Mouse (Mus musculus) kidney, postnatal 0 days (tissue): ENCODE data around the gene Arrdc3. TPM values are rescaled to one million over a fixed set of nuclear protein-coding genes. Genes with fewer than 3 reads are reported as not detected.

ENCODE experiments used
- ATAC-seq: fragments of 200-750 bp; cut with Nextera tagmentation; replicated peaks from 2 replicates; pipeline ENCODE4 v1.8.0; 2017; ENCODE audit warnings: low read depth, moderate number of reproducible peaks, moderate TSS enrichment, moderate library complexity; ENCODE audit not compliant: low FRiP score
- DNase-seq: peaks from one replicate; pipeline ENCODE4 v3.0.0-alpha.2; 2016; ENCODE audit warnings: low spot score
- H3K27ac ChIP-seq: fragments of 300-500 bp; sonication (generic); 2 replicates; pipeline ENCODE4 v1.5.1; 2014; ENCODE audit warnings: mild to moderate bottlenecking
- H3K27me3 ChIP-seq: fragments of 300-500 bp; sonication (generic); 2 replicates; pipeline ENCODE4 v1.6.1; 2014; ENCODE audit warnings: low read length, mixed read lengths; ENCODE audit not compliant: insufficient read depth
- H3K36me3 ChIP-seq: fragments of 300-500 bp; sonication (generic); 2 replicates; pipeline ENCODE4 v1.6.1; 2014; ENCODE audit warnings: low read length, mixed read lengths; ENCODE audit not compliant: insufficient read depth
- H3K4me1 ChIP-seq: fragments of 300-500 bp; sonication (generic); replicated peaks from 2 replicates; pipeline ENCODE4 v1.6.1; 2014; ENCODE audit warnings: antibody characterized with exemption, low read length, mixed read lengths; ENCODE audit not compliant: insufficient read depth
- H3K4me2 ChIP-seq: fragments of 300-500 bp; sonication (generic); 2 replicates; pipeline ENCODE4 v1.6.1; 2014; ENCODE audit warnings: mild to moderate bottlenecking, low read length, moderate library complexity, mixed read lengths
- H3K4me3 ChIP-seq: fragments of 300-500 bp; sonication (generic); replicated peaks from 2 replicates; pipeline ENCODE4 v1.5.1; 2014; ENCODE audit warnings: low read depth, low read length
- H3K9ac ChIP-seq: fragments of 300-500 bp; sonication (generic); 2 replicates; pipeline ENCODE4 v1.6.1; 2014; ENCODE audit warnings: low read depth, low read length
- H3K9me3 ChIP-seq: fragments of 300-500 bp; sonication (generic); replicated peaks from 2 replicates; pipeline ENCODE4 v1.6.1; 2016; ENCODE audit warnings: low read length, inconsistent platforms, mixed read lengths
- CTCF ChIP-seq: IDR thresholded peaks from 2 replicates; pipeline ENCODE4 v1.5.1; 2016; ENCODE audit warnings: antibody characterized with exemption, low read depth, mild to moderate bottlenecking, moderate library complexity
- WGBS: fragments of 180-500 bp; shearing (Covaris S2); extraction: QIAGEN DNeasy Blood & Tissue Kit; methylation state at CpG from one replicate; pipeline ENCODE4 v1.1.7; 2014; 5-methylcytosine and 5-hydroxymethylcytosine counted together
- polyA plus RNA-seq: library from polyadenylated mRNA; unstranded; fragments of >200 nt; fragmentation: Nextera tagmentation; extraction: Ambion mirVana; gene quantifications from 2 replicates; pipeline ENCODE4 v1.2.1, GENCODE M21; 2015

The Arrdc3 gene
- polyA plus RNA-seq, 1 experiment from 2014 or later = 58.1 TPM

DNA sequence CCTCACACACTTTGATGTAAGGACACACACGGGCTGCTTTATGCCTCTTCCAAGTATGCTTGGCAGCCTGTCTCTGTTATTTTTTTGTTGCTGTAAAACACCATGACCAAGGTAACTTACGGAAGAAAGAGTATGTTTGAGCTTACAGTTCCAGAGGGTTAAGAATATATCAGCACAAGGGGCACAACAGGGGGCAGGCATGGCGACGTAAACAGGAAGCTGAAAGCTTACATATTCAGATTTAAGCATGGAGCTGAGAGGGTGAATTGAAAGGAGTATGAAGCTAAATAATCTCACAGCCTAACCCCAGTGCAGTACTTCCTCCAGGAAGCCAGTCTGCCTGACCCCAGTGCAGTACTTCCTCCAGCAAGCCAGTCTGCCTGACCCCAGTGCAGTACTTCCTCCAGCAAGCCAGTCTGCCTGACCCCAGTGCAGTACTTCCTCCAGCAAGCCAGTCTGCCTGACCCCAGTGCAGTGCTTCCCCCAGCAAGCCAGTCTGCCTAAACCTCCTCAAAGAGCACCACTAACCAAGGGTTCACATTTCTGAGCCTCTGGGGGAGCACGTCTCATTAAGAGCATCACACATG, 49.7 kb downstream of the Arrdc3 start:
- Histone ChIP-seq H3K36me3 (no peaks in the 10 kb centered on the region), H3K9ac (no peak overlapping the region), H3K4me3 (no peak overlapping the region), H3K4me2 (no peak overlapping the region), H3K9me3 (no peaks in the 10 kb centered on the region), H3K27me3 (no peaks in the 10 kb centered on the region), H3K4me1 (no peaks in the 10 kb centered on the region), H3K27ac (no peak overlapping the region)
- DNase-seq (no peak), ATAC-seq (no peak)
- TF ChIP-seq CTCF = no peak
- WGBS = 51% methylated on average over 5 of the region's 5 CpGs

DNA sequence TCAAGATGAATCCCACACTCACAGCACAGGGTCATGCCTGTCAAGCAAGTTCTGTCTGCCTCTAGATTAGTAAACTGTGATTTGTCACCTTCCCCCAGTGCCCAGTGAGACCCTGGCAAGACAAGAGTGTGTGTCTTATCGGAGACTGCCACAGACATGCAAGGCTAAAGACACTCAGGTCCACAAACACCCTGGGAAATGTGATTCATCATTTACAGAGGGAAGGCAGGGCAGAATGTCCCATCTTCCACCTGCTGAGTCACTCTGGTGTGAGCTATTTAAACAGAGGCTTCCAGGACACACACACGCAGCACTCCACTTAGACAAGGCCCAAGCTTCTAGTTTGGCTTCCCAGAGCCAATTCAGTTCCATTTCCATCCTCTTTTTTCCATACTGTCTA, 53.2 kb downstream of the Arrdc3 start:
- no peak overlapping the region for H3K27ac ChIP-seq
- WGBS = 84% methylated on average over 2 of the region's 2 CpGs
- H3K4me2 ChIP-seq = no peak overlapping the region
- H3K36me3 ChIP-seq = no peaks in the 10 kb centered on the region
- H3K9ac ChIP-seq = no peak overlapping the region
- TF ChIP-seq CTCF = no peak
- H3K4me3 ChIP-seq = no peak overlapping the region
- no peaks in the 10 kb centered on the region for H3K27me3 ChIP-seq
- no peak for DNase-seq
- no peak for ATAC-seq
- H3K9me3 ChIP-seq = no peaks in the 10 kb centered on the region
- 0 out of 2 replicates have a peak, but pooled peaks cover 3% of the 10 kb centered on the region for H3K4me1 ChIP-seq

GRCm38 (mm10) chr13:80939228-80939627, 56.0 kb downstream of the Arrdc3 start:
- Histone ChIP-seq H3K4me3 (no peak overlapping the region), H3K27ac (no peak overlapping the region), H3K4me1 (0 out of 2 replicates have a peak, but pooled peaks cover 3% of the 10 kb centered on the region), H3K9me3 (no peaks in the 10 kb centered on the region), H3K4me2 (no peak overlapping the region), H3K9ac (no peak overlapping the region), H3K36me3 (no peaks in the 10 kb centered on the region), H3K27me3 (no peaks in the 10 kb centered on the region)
- no peak for DNase-seq
- no peak for ATAC-seq
- WGBS = 88% methylated on average over 4 of the region's 4 CpGs
- TF ChIP-seq CTCF = no peak

DNA sequence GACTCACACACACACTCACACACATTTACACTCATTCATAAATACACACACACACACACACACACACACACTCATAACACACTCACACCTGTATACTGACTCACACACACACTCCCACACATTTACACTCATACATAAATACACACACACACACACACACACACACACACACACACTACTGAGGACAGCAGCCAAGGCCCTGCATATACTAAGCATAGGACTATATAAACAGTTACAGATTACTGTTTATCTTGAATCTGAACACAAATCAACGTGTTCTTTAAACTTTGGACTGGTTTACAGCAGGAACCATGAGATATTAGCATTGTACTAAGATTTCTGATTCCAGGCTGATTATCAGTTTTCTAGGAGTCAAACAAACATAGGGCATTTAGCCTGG, 56.7 kb downstream of the Arrdc3 start:
- H3K27me3 ChIP-seq = no peaks in the 10 kb centered on the region
- WGBS = 37% methylated on average over 1 of the region's 1 CpGs
- H3K36me3 ChIP-seq = no peaks in the 10 kb centered on the region
- H3K9me3 ChIP-seq = no peaks in the 10 kb centered on the region
- no peak overlapping the region for H3K4me3 ChIP-seq
- H3K27ac ChIP-seq = no peak overlapping the region
- no peak overlapping the region for H3K4me2 ChIP-seq
- H3K4me1 ChIP-seq = 0 out of 2 replicates have a peak, but pooled peaks cover 3% of the 10 kb centered on the region
- ATAC-seq (no peak), DNase-seq (no peak)
- H3K9ac ChIP-seq = no peak overlapping the region
- no peak for TF ChIP-seq CTCF

DNA sequence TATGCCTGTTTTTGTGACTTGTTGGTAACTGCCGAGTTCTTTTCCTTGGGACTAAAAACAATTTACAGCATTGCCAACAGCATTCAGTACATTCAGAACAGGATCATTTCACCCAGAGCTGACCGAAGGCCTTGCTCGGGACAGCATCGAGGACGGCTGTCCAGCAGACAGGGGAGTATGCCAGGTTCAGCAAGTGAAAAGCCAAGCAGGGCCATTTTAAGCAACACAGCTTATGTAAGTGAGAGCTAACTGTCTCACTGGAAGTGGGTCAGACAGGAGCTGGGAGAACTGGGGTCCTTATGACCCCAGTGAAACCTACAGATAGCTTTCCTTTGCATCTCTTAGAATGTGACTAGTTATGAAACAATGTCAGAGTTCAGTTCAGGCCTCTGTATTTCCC, 57.2 kb downstream of the Arrdc3 start:
- ATAC-seq (no peak), DNase-seq (no peak)
- no peaks in the 10 kb centered on the region for H3K27me3 ChIP-seq
- H3K36me3 ChIP-seq = no peaks in the 10 kb centered on the region
- peak overlapping the region; percentile 37 for H3K27ac ChIP-seq
- H3K9ac ChIP-seq = no peak overlapping the region
- H3K4me1 ChIP-seq = 0 out of 2 replicates have a peak, but pooled peaks cover 3% of the 10 kb centered on the region
- H3K4me2 ChIP-seq = no peak overlapping the region
- no peak for TF ChIP-seq CTCF
- H3K4me3 ChIP-seq = no peak overlapping the region
- H3K9me3 ChIP-seq = no peaks in the 10 kb centered on the region
- 70% methylated on average over 5 of the region's 5 CpGs for WGBS

- no peak overlapping the region for H3K9ac ChIP-seq
- H3K4me2 ChIP-seq = no peak overlapping the region
- H3K27me3 ChIP-seq = no peaks in the 10 kb centered on the region
- 0 out of 2 replicates have a peak, but pooled peaks cover 3% of the 10 kb centered on the region for H3K4me1 ChIP-seq
- 46% methylated on average over 10 of the region's 10 CpGs for WGBS
- no peaks in the 10 kb centered on the region for H3K36me3 ChIP-seq
- H3K27ac ChIP-seq = peak overlapping the region; percentile 37
- no peak overlapping the region for H3K4me3 ChIP-seq
- H3K9me3 ChIP-seq = no peaks in the 10 kb centered on the region
- ATAC-seq (peak; percentile 72), DNase-seq (peak; percentile 56)
- peak; percentile 49; the same call in 1 of the 2 replicates for TF ChIP-seq CTCF
Observed at GRCm38 (mm10) chr13:80940860-80941630, 57.9 kb downstream of the Arrdc3 start.
